Mouse (Mus musculus) stomach, postnatal 0 days (tissue): Measurements from ENCODE around the gene Trim52.

Source experiments
- CTCF ChIP-seq: IDR thresholded peaks from 2 replicates; pipeline ENCODE4 v1.5.1; 2016; ENCODE audit warnings: antibody characterized with exemption, low read depth, mild to moderate bottlenecking, moderate library complexity
- EP300 ChIP-seq: optimal IDR thresholded peaks from 2 replicates; pipeline ENCODE3; 2016; ENCODE audit warnings: antibody characterized with exemption

GRCm38 (mm10) chr14:106106425-106106824 is 427 bp downstream of the Trim52 start:
- no peak for TF ChIP-seq CTCF
- no peak for TF ChIP-seq EP300
